Mouse (Mus musculus): ENCODE measurements around the gene Scyl3.

The Scyl3 gene

DNA sequence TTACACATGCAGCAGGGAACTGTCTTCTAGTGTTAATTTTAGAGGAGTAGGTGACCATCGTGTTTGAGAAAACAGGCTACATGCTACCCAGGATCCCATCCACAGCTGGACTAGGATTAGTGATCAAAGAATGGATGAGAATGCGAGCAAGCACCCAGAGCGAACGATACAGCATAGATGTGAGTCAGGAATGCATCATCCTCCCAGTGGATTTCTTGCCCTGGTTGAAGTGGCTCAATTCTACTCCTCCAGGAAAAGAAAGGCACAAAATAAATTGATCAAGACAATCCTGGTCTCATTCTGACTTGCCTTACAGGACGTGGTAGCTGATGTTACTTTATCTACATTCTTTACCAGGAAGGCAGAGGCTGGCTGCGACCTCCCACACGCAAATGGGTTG is at the start of gene Scyl3:
TSS of gene Scyl3 (plus strand) at position 255 of the 400 bp plus-strand sequence.
- DNase-seq (ENCODE audit: low spot score in 2 of 2): peak in 1 of 2 experiments; percentile 22

- DNase-seq (ENCODE audit: low spot score in 2 of 2): no peak
These were observed 39.3 kb upstream of the Scyl3 start for GRCm38 (mm10) chr1:163889629-163890028.

GRCm38 (mm10) chr1:163893294-163893693 is 35.6 kb upstream of the Scyl3 start:
- no peak for DNase-seq (ENCODE audit: low spot score in 2 of 2)

DNA sequence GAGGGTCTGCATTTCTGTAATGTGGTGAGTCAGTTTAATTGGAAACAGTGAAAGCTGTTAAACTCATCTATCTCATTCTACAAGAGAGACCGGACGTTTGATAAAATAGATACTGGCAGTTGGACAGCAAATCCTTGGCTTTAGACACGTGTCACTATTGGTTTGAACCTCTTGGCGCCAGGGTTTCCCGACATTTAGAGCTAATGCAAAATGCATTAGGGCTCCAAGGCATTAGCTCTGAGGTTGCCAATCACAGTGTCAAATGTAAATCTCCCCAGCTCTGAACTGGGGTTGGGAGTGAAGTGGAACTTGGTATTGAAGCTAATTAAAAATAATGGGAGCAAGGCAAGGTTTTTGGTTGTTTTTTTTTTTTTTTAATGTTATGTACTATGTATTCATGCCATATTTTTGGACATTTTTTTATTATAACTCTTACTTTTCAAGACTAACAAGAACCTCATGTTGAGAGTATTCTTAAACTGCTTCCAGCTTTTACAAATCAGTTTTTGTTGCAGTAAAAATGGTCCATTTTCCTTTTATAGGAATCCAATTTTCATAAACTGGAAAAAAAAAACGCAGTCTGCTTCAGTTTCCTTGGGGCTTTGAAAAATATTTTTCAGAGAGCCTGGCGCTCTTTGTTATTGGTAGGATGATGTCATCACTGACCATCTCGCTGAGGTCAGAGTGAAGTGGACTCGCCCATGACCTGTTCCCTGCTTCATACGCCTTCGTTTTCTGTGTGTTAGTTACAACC is 34.9 kb upstream of the Scyl3 start:
- DNase-seq (ENCODE audit: low spot score in 2 of 2): no peak

GRCm38 (mm10) chr1:163898291-163898764 is 30.6 kb upstream of the Scyl3 start:
- no peak for DNase-seq (ENCODE audit: low spot score in 2 of 2)

- DNase-seq (ENCODE audit: low spot score in 2 of 2): no peak
These were observed 29.3 kb upstream of the Scyl3 start for GRCm38 (mm10) chr1:163899575-163899974.

- no peak for DNase-seq (ENCODE audit: low spot score in 2 of 2)
These were observed 28.7 kb upstream of the Scyl3 start for GRCm38 (mm10) chr1:163900168-163900567.

- no peak for DNase-seq (ENCODE audit: low spot score in 2 of 2)
These were observed 25.5 kb upstream of the Scyl3 start for GRCm38 (mm10) chr1:163903411-163903810.

- no peak for DNase-seq (ENCODE audit: low spot score in 2 of 2)
These were observed 21.7 kb upstream of the Scyl3 start for GRCm38 (mm10) chr1:163907007-163907811.

DNA sequence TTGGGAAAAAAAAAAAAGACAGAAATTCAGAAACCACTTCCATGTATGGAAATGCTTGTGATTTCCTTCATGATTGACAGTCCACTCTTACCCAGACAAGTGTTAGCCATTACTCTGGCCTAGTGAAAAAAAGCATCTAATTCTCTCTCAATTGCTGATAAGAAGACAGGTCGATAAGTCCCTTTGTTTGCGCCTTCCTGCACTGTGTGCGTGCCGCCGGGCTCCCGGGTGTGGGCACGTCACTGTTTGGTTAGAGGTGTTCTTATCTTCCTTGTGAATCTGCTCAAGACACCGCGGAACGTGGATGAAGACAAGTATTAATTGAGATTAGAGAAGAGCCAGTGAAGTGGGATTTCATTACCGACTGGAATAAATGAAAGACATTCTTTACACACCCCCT is 20.5 kb upstream of the Scyl3 start:
- DNase-seq (ENCODE audit: low spot score in 2 of 2): no peak

DNA sequence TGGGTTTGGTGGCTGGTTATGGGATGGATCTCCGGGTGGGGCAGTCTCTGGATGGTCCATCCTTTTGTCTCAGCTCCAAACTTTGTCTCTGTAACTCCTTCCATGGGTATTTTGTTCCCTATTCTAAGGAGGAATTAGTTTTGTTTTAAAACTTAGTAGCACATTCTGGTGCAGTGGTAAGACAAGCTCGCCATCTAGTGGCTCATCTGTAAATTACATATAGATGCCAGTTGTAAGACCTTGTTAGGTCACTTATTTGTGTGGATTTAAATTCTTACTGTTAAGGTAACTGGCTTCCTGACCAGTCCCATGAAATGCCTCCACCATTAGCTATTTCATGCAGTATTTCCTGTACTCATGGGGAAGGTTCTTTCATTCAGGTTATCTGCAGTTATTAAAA is 18.6 kb upstream of the Scyl3 start:
- peak; percentile 23 to 51 for DNase-seq (ENCODE audit: low spot score in 2 of 2)

- DNase-seq (ENCODE audit: low spot score in 2 of 2): no peak
These were observed 18.1 kb upstream of the Scyl3 start for GRCm38 (mm10) chr1:163910785-163911184.

GRCm38 (mm10) chr1:163911981-163912380 is 16.9 kb upstream of the Scyl3 start:
- DNase-seq (ENCODE audit: low spot score in 2 of 2): no peak

GRCm38 (mm10) chr1:163917349-163918160 is 11.3 kb upstream of the Scyl3 start:
- DNase-seq (ENCODE audit: low spot score in 2 of 2): no peak

- DNase-seq (ENCODE audit: low spot score in 2 of 2): peak; percentile 14 to 60
These were observed 4.8 kb upstream of the Scyl3 start for GRCm38 (mm10) chr1:163924093-163924492.

GRCm38 (mm10) chr1:163929636-163930457 is 947 bp downstream of the Scyl3 start:
- peak; percentile 90 to 92 for DNase-seq (ENCODE audit: low spot score in 2 of 2)

- no peak for DNase-seq (ENCODE audit: low spot score in 2 of 2)
These were observed 1.5 kb downstream of the Scyl3 start for GRCm38 (mm10) chr1:163930458-163930794.

GRCm38 (mm10) chr1:163931801-163932200 is 2.9 kb downstream of the Scyl3 start:
- DNase-seq (ENCODE audit: low spot score in 2 of 2): no peak

DNA sequence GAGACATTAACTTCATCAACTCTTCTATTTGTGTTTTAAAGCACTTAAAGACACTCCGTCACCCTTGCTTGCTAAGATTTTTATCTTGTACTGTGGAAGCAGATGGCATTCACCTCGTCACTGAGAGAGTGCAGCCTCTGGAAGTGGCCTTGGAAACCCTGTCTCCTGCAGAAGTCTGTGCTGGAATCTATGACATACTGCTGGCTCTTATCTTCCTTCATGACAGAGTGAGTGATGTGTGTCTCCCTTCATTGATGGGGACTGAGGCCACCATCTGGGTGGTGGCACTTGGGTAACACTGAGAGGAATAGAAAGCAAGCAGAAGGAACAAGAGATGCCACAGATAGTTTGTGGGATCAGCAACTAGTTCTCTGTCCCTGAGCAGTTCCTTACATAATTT is 5.7 kb downstream of the Scyl3 start:
- no peak for DNase-seq (ENCODE audit: low spot score in 2 of 2)

DNA sequence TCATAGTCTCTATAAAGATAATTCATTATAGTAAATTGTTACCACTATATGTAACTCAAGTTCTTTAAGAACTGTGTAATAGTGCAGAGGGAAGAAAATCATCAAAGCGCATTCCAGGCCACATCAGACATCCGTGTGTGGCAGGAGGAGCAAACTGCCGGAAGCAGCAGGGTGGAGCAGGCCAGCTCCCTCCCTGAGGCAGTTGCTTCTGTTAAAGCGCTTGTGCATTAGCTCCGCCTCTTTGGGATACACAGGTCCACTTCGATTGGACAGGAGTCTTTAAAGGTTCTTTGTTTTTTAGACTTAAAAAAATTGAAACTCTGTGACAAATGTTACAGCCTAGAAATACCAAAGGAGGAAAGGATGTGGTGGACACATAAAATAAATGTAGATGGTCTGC is 13.2 kb downstream of the Scyl3 start:
- no peak for DNase-seq (ENCODE audit: low spot score in 2 of 2)

GRCm38 (mm10) chr1:163953396-163953795 is 24.5 kb downstream of the Scyl3 start:
- DNase-seq (ENCODE audit: low spot score in 2 of 2): no peak
